ENCODE assay signal across 8 mouse cellular contexts in genomic region chr17:35578211-35578610, GRCm38 (mm10). TPM values are rescaled to one million over a fixed set of nuclear protein-coding genes. Genes with fewer than 3 reads are reported as not detected.
DNase-seq lines count a peak whose midpoint lies in the region; TF ChIP-seq lines count a peak whose summit lies in the region.
"Had no signal": no experiment of that assay in that cellular context is flagged by ENCODE, and none has a peak within 500 bp of the region (broad histone marks: within the 10 kb centered on the region; RNA-seq: fewer than 3 reads in every experiment).

No protein-coding gene starts in this region.

- H3K9me3 ChIP-seq in ES-Bruce4 (replicated peaks; ENCODE audit: control insufficient read depth, insufficient read depth, low read length, poor library complexity, severe bottlenecking), result no peaks in the 10 kb centered on the region
- H3K9me3 ChIP-seq: limb, embryonic 13.5 days had no signal

- no peak overlapping the region for H3K27ac ChIP-seq in ES-Bruce4 (ENCODE audit: insufficient read depth, low read length)
- H3K27ac ChIP-seq in gastrocnemius, adult 2 months, result no peak overlapping the region
- H3K27ac ChIP-seq: limb, embryonic 13.5 days had no signal

- H3K36me3 ChIP-seq in ES-Bruce4 (ENCODE audit: control insufficient read depth, insufficient read depth, low read length, poor library complexity, severe bottlenecking), result no peaks in the 10 kb centered on the region
- H3K36me3 ChIP-seq: limb, embryonic 13.5 days had no signal

- H3K4me1 ChIP-seq in ES-Bruce4 (ENCODE audit: control insufficient read depth, insufficient read depth, low read length), result no peaks in the 10 kb centered on the region
- H3K4me1 ChIP-seq: limb, embryonic 13.5 days had no signal

- intact Hi-C loops in gastrocnemius, adult 2 months (cut with DNase I), result no loop called here

- no peak overlapping the region for H3K4me3 ChIP-seq in ES-Bruce4 (ENCODE audit: low read depth, low read length)
- no peak overlapping the region for H3K4me3 ChIP-seq in gastrocnemius, adult 2 months
- H3K4me3 ChIP-seq: limb, embryonic 13.5 days had no signal

- no peak for TF ChIP-seq POLR2A in ES-Bruce4 (IDR thresholded peaks at IDR 0.05; ENCODE audit: insufficient read depth, low read length)

- peak; percentile 99 for TF ChIP-seq CTCF in ES-Bruce4 (IDR thresholded peaks at IDR 0.05; ENCODE audit: low read depth, low read length)
- peak; percentile 100 for TF ChIP-seq CTCF in gastrocnemius, adult 2 months (IDR thresholded peaks at IDR 0.05)

- H3K9ac ChIP-seq in ES-Bruce4 (ENCODE audit: low read depth, poor library complexity, severe bottlenecking), result no peak overlapping the region
- H3K9ac ChIP-seq: limb, embryonic 13.5 days had no signal

- TF ChIP-seq EP300 in ES-Bruce4 (IDR thresholded peaks at IDR 0.05; ENCODE audit: insufficient read depth, low read depth, low read length), result 0 out of 2 replicates have a peak, but pooled peaks have one; percentile 45

- no peaks in the 10 kb centered on the region for H3K27me3 ChIP-seq in ES-Bruce4 (ENCODE audit: control insufficient read depth, insufficient read depth, low read length, poor library complexity, severe bottlenecking)

- peak; percentile 82 for DNase-seq in A20 (ENCODE audit: low read depth, low spot score)
- DNase-seq in c-Kit-positive CD71-positive TER-119-positive erythroid progenitor cells, embryonic 14.5 days (ENCODE audit: low spot score), result peak; percentile 90
- peak; percentile 79 for DNase-seq in gastrocnemius, adult 2 months
- peak; percentile 83 for DNase-seq in layer of hippocampus, adult 11-12 months (ENCODE audit: low spot score)
- DNase-seq in lung, postnatal 10 days, result peak; percentile 89
- DNase-seq in right cerebral cortex, postnatal 4 days, result peak; percentile 83

RNA-seq across cellular contexts. Expression of gene 2300002M23Rik, which starts 11.0 kb away (rescaled TPM):
- polyA plus RNA-seq in ES-Bruce4 (2011; ENCODE audit: insufficient read depth, insufficient read length, low read depth, missing spikeins), result 0.46 TPM in 1 of 2 replicates, not detected in the other
- not detected for total RNA-seq in gastrocnemius, adult 2 months (2021)
- polyA plus RNA-seq: limb, embryonic 13.5 days had no signal

RNA-seq across cellular contexts. Expression of gene Sfta2, which starts 23.1 kb away (rescaled TPM):
- polyA plus RNA-seq in ES-Bruce4 (2011; ENCODE audit: insufficient read depth, insufficient read length, low read depth, missing spikeins), result not detected in 2 replicates
- not detected for total RNA-seq in gastrocnemius, adult 2 months (2021)
- polyA plus RNA-seq: limb, embryonic 13.5 days had no signal

RNA-seq across cellular contexts. Expression of gene Cdsn, which starts 26.3 kb away (rescaled TPM):
- polyA plus RNA-seq in ES-Bruce4 (2011; ENCODE audit: insufficient read depth, insufficient read length, low read depth, missing spikeins), result 0.33 TPM in 1 of 2 replicates, not detected in the other
- not detected for total RNA-seq in gastrocnemius, adult 2 months (2021)

RNA-seq across cellular contexts. Expression of gene Psors1c2, which starts 45.2 kb away (rescaled TPM):
- polyA plus RNA-seq in ES-Bruce4 (2011; ENCODE audit: insufficient read depth, insufficient read length, low read depth, missing spikeins), result 4.6 and 7.0 TPM in 2 replicates
- not detected for total RNA-seq in gastrocnemius, adult 2 months (2021)

RNA-seq across cellular contexts. Expression of gene Gm9573, which starts 48.2 kb away (rescaled TPM):
- not detected in 2 replicates for polyA plus RNA-seq in ES-Bruce4 (2011; ENCODE audit: insufficient read depth, insufficient read length, low read depth, missing spikeins)
- total RNA-seq in gastrocnemius, adult 2 months (2021), result not detected
- polyA plus RNA-seq: limb, embryonic 13.5 days had no signal
